In genomic region chr11:5592336-5592735, GRCm38 (mm10) we compare ENCODE assay signal across 10 mouse cellular contexts. TPM values are rescaled to one million over a fixed set of nuclear protein-coding genes. Genes with fewer than 3 reads are reported as not detected.
A peak's percentile ranks its signal among the peaks of the same experiment; 100 is the strongest.
DNase-seq lines count a peak whose midpoint lies in the region; ATAC-seq and TF ChIP-seq lines count a peak whose summit lies in the region.
"Had no signal": no experiment of that assay in that cellular context is flagged by ENCODE, and none has a peak within 500 bp of the region (broad histone marks: within the 10 kb centered on the region; RNA-seq: fewer than 3 reads in every experiment).

No protein-coding gene starts in this region.

- peak; percentile 72 for DNase-seq in forebrain, embryonic 14.5 days (ENCODE audit: low spot score)
- DNase-seq in urinary bladder, postnatal 14 days (ENCODE audit: low spot score): peak; percentile 7
- no peak for DNase-seq in urinary bladder, postnatal 4 days (ENCODE audit: low spot score in 2 of 2)
- peak; percentile 18 to 48 for DNase-seq in heart, postnatal 36 days
- DNase-seq in lung, postnatal 25 days (ENCODE audit: low spot score): peak; percentile 7
- no peak for DNase-seq in thymus, adult 2 months
- DNase-seq in embryo, embryonic 10.5 days (ENCODE audit: low spot score): no peak

- no peak overlapping the region for H3K27ac ChIP-seq in forebrain, embryonic 14.5 days (ENCODE audit: low read depth, low read length)
- no peak overlapping the region for H3K27ac ChIP-seq in forebrain, embryonic 15.5 days (replicated peaks)
- H3K27ac ChIP-seq in thymus, adult 2 months (ENCODE audit: control insufficient read depth, insufficient read depth, low read length): no peak overlapping the region
- H3K27ac ChIP-seq: liver, embryonic 15.5 days had no signal

- no peak overlapping the region for H3K4me3 ChIP-seq in forebrain, embryonic 14.5 days (ENCODE audit: low read depth, low read length)
- H3K4me3 ChIP-seq in forebrain, embryonic 15.5 days: no peak overlapping the region
- no peak overlapping the region for H3K4me3 ChIP-seq in thymus, adult 2 months (ENCODE audit: control insufficient read depth, insufficient read depth, low read length)
- H3K4me3 ChIP-seq: liver, embryonic 15.5 days had no signal

- TF ChIP-seq CTCF in thymus, adult 2 months (IDR thresholded peaks at IDR 0.05; ENCODE audit: borderline replicate concordance, control insufficient read depth, extremely low read depth, insufficient read depth, low read length, poor library complexity): no peak

- TF ChIP-seq POLR2A in thymus, adult 2 months (IDR thresholded peaks at IDR 0.05; ENCODE audit: control insufficient read depth, extremely low read depth, insufficient read depth, low read length, poor library complexity): no peak

- H3K9ac ChIP-seq in forebrain, embryonic 14.5 days (ENCODE audit: low read length): no peak overlapping the region
- H3K9ac ChIP-seq in forebrain, embryonic 15.5 days (replicated peaks): no peak overlapping the region
- H3K9ac ChIP-seq: liver, embryonic 15.5 days had no signal

- intact Hi-C loops in heart, postnatal 36 days (cut with DNase I): no loop called here

- peaks cover 3% of the 10 kb centered on the region; the same call in 1 of the 2 replicates for H3K4me1 ChIP-seq in forebrain, embryonic 14.5 days (ENCODE audit: control insufficient read depth, insufficient read depth, low read length)
- H3K4me1 ChIP-seq in forebrain, embryonic 15.5 days: peaks cover 8% of the 10 kb centered on the region
- H3K4me1 ChIP-seq in thymus, adult 2 months (replicated peaks; ENCODE audit: control insufficient read depth, insufficient read depth, low read length): no peaks in the 10 kb centered on the region

- H3K36me3 ChIP-seq in forebrain, embryonic 14.5 days (ENCODE audit: control insufficient read depth, insufficient read depth, low read length): no peaks in the 10 kb centered on the region
- H3K36me3 ChIP-seq in forebrain, embryonic 15.5 days: no peaks in the 10 kb centered on the region
- no peaks in the 10 kb centered on the region for H3K36me3 ChIP-seq in thymus, adult 2 months (ENCODE audit: control insufficient read depth, insufficient read depth, low read length)
- H3K36me3 ChIP-seq: liver, embryonic 15.5 days had no signal

- H3K4me2 ChIP-seq in forebrain, embryonic 14.5 days (ENCODE audit: low read length): no peak overlapping the region
- H3K4me2 ChIP-seq in forebrain, embryonic 15.5 days (replicated peaks): no peak overlapping the region
- H3K4me2 ChIP-seq: liver, embryonic 15.5 days had no signal

- WGBS in forebrain, embryonic 14.5 days: 33% methylated on average over 6 of the region's 6 CpGs
- 22% methylated on average over 6 of the region's 6 CpGs for WGBS in forebrain, embryonic 15.5 days
- 68% methylated on average over 6 of the region's 6 CpGs for WGBS in thymus, adult 2 months

- ATAC-seq in forebrain, embryonic 14.5 days: no peak
- no peak for ATAC-seq in forebrain, embryonic 15.5 days (replicated peaks)

- H3K9me3 ChIP-seq in forebrain, embryonic 14.5 days (replicated peaks; ENCODE audit: control insufficient read depth, low read length): no peaks in the 10 kb centered on the region
- H3K9me3 ChIP-seq in forebrain, embryonic 15.5 days: no peaks in the 10 kb centered on the region
- H3K9me3 ChIP-seq: liver, embryonic 15.5 days had no signal

- H3K27me3 ChIP-seq in forebrain, embryonic 14.5 days (replicated peaks; ENCODE audit: control insufficient read depth, insufficient read depth, low read length): no peaks in the 10 kb centered on the region
- H3K27me3 ChIP-seq in forebrain, embryonic 15.5 days: no peaks in the 10 kb centered on the region
- H3K27me3 ChIP-seq in thymus, adult 2 months (ENCODE audit: control insufficient read depth, insufficient read depth, low read length): no peaks in the 10 kb centered on the region
- H3K27me3 ChIP-seq: liver, embryonic 15.5 days had no signal

RNA-seq across cellular contexts. Expression of gene Ankrd36, which starts 22.9 kb away (rescaled TPM):
- polyA plus RNA-seq in forebrain, embryonic 14.5 days (2014; fragmentation: Nextera tagmentation; extraction: Ambion mirVana): not detected in 2 replicates
- polyA plus RNA-seq in forebrain, embryonic 15.5 days (2015; fragmentation: Nextera tagmentation; extraction: Ambion mirVana): not detected in 2 replicates
- not detected for total RNA-seq in heart, postnatal 36 days (2021)
- polyA plus RNA-seq in thymus, adult 2 months (2012; rRNA removed): not detected in 2 replicates
- polyA plus RNA-seq: small intestine, adult 2 months had no signal

RNA-seq across cellular contexts. Expression of gene Ccdc117, which starts 50.3 kb away (rescaled TPM):
- 13.1 and 14.8 TPM in 2 replicates for polyA plus RNA-seq in forebrain, embryonic 14.5 days (2014; fragmentation: Nextera tagmentation; extraction: Ambion mirVana)
- 15.4 and 15.8 TPM in 2 replicates for polyA plus RNA-seq in forebrain, embryonic 15.5 days (2015; fragmentation: Nextera tagmentation; extraction: Ambion mirVana)
- total RNA-seq in heart, postnatal 36 days (2021): 10 to 100 TPM; 19.5 to 23.2 TPM
- 12.2 and 13.9 TPM in 2 replicates for polyA plus RNA-seq in thymus, adult 2 months (2012; rRNA removed)

Comparison
In these comparisons a context has a peak if more than half of its experiments do, and no peak if none do; other contexts are left out.
1. DNase-seq: peak in forebrain, embryonic 14.5 days (single experiment), urinary bladder, postnatal 14 days (single experiment), heart, postnatal 36 days (2 of 2) and lung, postnatal 25 days (single experiment); none in urinary bladder, postnatal 4 days (0 of 2), thymus, adult 2 months (single experiment) and embryo, embryonic 10.5 days (single experiment).